Mouse (Mus musculus) stomach, embryonic 16.5 days (tissue): ENCODE results near the gene Jund. TPM values are rescaled to one million over a fixed set of nuclear protein-coding genes. Genes with fewer than 3 reads are reported as not detected.

Experiments
- ATAC-seq: fragments of 200-750 bp; cut with Nextera tagmentation; 2 replicates; pipeline ENCODE4 v1.8.0; 2017; ENCODE audit warnings: moderate number of reproducible peaks, moderate TSS enrichment; ENCODE audit not compliant: insufficient read depth, low FRiP score
- H3K27ac ChIP-seq: fragments of 300-500 bp; sonication (generic); 2 replicates; pipeline ENCODE4 v1.5.1; 2014; ENCODE audit warnings: low read length
- H3K27me3 ChIP-seq: fragments of 300-500 bp; sonication (generic); 2 replicates; pipeline ENCODE4 v1.6.1; 2014; ENCODE audit warnings: low read length, control low read depth, mixed read lengths; ENCODE audit not compliant: control insufficient read depth, insufficient read depth
- H3K36me3 ChIP-seq: fragments of 300-500 bp; sonication (generic); 2 replicates; pipeline ENCODE4 v1.6.1; 2014; ENCODE audit warnings: low read length; ENCODE audit not compliant: control insufficient read depth, insufficient read depth
- H3K4me1 ChIP-seq: fragments of 300-500 bp; sonication (generic); 2 replicates; pipeline ENCODE4 v1.6.1; 2014; ENCODE audit warnings: low read length, control low read depth, mixed read lengths; ENCODE audit not compliant: control insufficient read depth, insufficient read depth
- H3K4me2 ChIP-seq: fragments of 300-500 bp; sonication (generic); 2 replicates; pipeline ENCODE4 v1.6.1; 2014; ENCODE audit warnings: low read depth, low read length, mixed read lengths
- H3K4me3 ChIP-seq: fragments of 300-500 bp; sonication (generic); replicated peaks from 2 replicates; pipeline ENCODE4 v1.5.1; 2014; ENCODE audit warnings: mild to moderate bottlenecking, low read length
- H3K9ac ChIP-seq: fragments of 300-500 bp; sonication (generic); 2 replicates; pipeline ENCODE4 v1.6.1; 2014; ENCODE audit warnings: low read length
- H3K9me3 ChIP-seq: fragments of 300-500 bp; sonication (generic); replicated peaks from 2 replicates; pipeline ENCODE4 v1.6.1; 2016; ENCODE audit warnings: low read length, control low read depth; ENCODE audit not compliant: control insufficient read depth
- WGBS: fragments of 180-500 bp; shearing (Covaris S2); extraction: QIAGEN DNeasy Blood & Tissue Kit; methylation state at CpG from one replicate; pipeline ENCODE4 v1.1.7; 2014; 5-methylcytosine and 5-hydroxymethylcytosine counted together
- polyA plus RNA-seq: library from polyadenylated mRNA; unstranded; fragments of >200 nt; fragmentation: Nextera tagmentation; extraction: Ambion mirVana; gene quantifications from 2 replicates; pipeline ENCODE4 v1.2.1, GENCODE M21; 2015

Jund gene
- polyA plus RNA-seq, 1 experiment from 2014 or later, result 30.0 TPM

DNA sequence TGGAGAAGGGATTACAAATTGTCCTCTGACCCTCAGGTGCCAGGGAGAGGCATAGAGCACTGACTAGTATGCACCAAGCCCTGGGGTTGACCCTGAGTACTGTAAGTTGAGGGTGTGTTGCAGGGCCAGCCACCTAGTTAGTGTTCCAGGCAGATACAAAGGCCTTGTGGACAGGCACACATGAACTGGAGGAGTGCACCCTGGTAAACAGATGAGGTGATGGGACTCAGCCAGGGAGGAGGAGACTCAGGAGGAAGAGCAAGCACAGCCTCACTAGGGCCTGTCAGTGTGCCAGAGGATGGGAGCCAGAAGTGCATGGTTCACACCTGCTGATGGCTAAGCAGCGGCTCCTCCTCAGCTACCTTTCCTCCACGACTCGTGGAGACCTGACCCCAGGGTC lies 18.7 kb upstream of the Jund start:
- 54% methylated on average over 3 of the region's 3 CpGs for WGBS
- peak; percentile 24; the same call in 1 of the 2 replicates for ATAC-seq
- no peak overlapping the region for H3K4me2 ChIP-seq
- H3K9ac ChIP-seq, result peak overlapping the region; percentile 38; the same call in 1 of the 2 replicates
- no peaks in the 10 kb centered on the region for H3K9me3 ChIP-seq
- no peaks in the 10 kb centered on the region for H3K27me3 ChIP-seq
- H3K27ac ChIP-seq, result peak overlapping the region; percentile 83
- H3K4me3 ChIP-seq, result no peak overlapping the region
- peaks cover 12% of the 10 kb centered on the region; the same call in 1 of the 2 replicates for H3K36me3 ChIP-seq
- H3K4me1 ChIP-seq, result peaks cover 30% of the 10 kb centered on the region

DNA sequence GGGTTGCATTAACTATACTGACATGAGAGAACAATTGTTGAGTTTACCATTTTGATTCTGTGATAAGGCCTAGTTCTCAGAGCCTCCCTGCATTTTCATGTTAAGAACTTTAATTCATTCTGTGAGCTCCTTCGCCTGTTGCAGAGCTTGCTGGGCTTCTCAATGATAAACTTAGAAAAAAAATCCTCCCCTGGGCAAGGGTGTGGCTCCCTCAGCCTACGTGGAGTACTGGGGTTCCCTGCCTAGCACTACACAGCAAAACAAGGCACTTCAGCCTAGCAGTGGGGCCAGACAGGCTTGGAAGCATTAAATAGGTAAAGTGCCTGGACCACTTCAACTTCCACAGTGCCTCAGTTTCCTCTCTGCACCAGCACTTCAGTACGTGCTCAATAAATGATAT lies 17.3 kb upstream of the Jund start:
- Histone ChIP-seq H3K4me3 (no peak overlapping the region), H3K4me2 (no peak overlapping the region), H3K27me3 (no peaks in the 10 kb centered on the region), H3K9me3 (no peaks in the 10 kb centered on the region), H3K9ac (peak overlapping the region; percentile 73; the same call in 1 of the 2 replicates), H3K27ac (peak overlapping the region; percentile 74), H3K36me3 (peaks cover 12% of the 10 kb centered on the region; the same call in 1 of the 2 replicates), H3K4me1 (peaks cover 30% of the 10 kb centered on the region)
- 58% methylated on average over 3 of the region's 3 CpGs for WGBS
- 0 out of 2 replicates have a peak, but pooled peaks have one; percentile 26 for ATAC-seq

DNA sequence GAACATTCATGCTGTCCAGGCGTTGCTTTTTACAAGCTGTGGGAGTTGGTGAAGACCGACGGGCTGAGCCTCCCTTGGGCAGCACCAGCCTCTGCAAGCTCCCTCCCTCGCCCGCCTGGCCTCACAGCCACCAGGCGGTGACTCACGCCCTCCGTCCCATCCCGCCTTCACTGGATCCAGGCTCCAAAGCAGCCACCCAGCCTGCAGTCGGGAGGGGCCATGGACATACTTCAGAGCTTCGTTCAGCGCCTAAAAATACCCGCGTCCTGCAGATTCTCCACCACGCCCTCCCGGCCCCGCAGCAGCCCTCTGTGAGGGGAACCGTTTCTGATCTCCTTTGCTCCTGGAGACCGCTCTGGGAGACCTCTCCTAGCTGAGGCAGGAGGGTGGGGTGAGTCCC lies 16.6 kb upstream of the Jund start:
- H3K27me3 ChIP-seq, result no peaks in the 10 kb centered on the region
- H3K4me3 ChIP-seq, result peak overlapping the region; percentile 14
- peak overlapping the region; percentile 74 for H3K27ac ChIP-seq
- peak overlapping the region; percentile 73 for H3K9ac ChIP-seq
- peaks cover 12% of the 10 kb centered on the region; the same call in 1 of the 2 replicates for H3K36me3 ChIP-seq
- ATAC-seq, result peak; percentile 83
- H3K4me2 ChIP-seq, result peak overlapping the region; percentile 45
- peaks cover 30% of the 10 kb centered on the region for H3K4me1 ChIP-seq
- 3% methylated on average over 19 of the region's 19 CpGs for WGBS
- no peaks in the 10 kb centered on the region for H3K9me3 ChIP-seq

DNA sequence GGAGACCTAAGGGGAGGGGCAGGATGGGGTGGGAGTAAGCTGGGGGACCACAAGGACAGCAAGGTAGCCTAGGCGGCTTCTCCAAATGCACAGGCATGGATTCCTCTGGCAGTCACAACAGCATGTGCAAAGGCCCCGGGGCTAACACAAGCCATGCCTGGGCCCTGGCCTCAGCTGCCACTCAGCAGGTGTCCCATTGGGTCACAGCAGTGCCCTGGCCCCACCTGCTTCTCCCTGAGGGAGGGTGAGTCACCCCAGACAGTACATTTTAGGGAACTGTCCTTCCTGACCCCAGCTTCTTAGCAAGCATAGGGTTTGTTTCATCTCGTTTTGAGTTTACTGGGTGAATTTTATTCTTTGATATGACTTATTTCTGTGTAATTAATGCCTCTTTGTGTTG lies 16.1 kb upstream of the Jund start:
- H3K27ac ChIP-seq, result peak overlapping the region; percentile 74
- no peaks in the 10 kb centered on the region for H3K9me3 ChIP-seq
- no peak overlapping the region for H3K4me3 ChIP-seq
- WGBS, result 68% methylated on average over 3 of the region's 3 CpGs
- no peak for ATAC-seq
- peak overlapping the region; percentile 45; the same call in 1 of the 2 replicates for H3K4me2 ChIP-seq
- H3K27me3 ChIP-seq, result no peaks in the 10 kb centered on the region
- H3K9ac ChIP-seq, result peak overlapping the region; percentile 73
- H3K36me3 ChIP-seq, result peaks cover 10% of the 10 kb centered on the region; the same call in 1 of the 2 replicates
- H3K4me1 ChIP-seq, result peaks cover 33% of the 10 kb centered on the region

DNA sequence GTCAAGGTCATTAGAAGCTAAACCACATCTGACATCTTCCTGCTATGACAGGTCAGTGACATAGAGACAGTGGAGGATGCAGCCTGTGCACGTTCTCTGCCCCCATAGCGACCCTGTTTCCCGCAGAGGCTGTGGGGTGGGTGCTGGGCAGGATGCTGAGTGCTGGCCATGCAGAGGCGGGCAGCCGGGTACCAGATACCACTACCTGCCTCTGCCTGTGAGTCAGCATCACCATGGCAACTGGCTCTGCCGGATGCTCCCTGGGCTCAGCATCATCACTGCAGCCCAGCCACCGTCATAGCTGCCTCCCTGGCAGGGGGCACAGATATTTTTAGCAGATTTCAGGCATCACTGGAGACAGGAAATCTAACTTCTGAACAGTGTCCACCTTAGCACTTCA lies 14.5 kb upstream of the Jund start:
- no peak for ATAC-seq
- Histone ChIP-seq H3K27me3 (no peaks in the 10 kb centered on the region), H3K4me1 (peaks cover 31% of the 10 kb centered on the region), H3K4me3 (no peak overlapping the region), H3K36me3 (peaks cover 3% of the 10 kb centered on the region; the same call in 1 of the 2 replicates), H3K9me3 (no peaks in the 10 kb centered on the region), H3K9ac (no peak overlapping the region), H3K27ac (no peak overlapping the region), H3K4me2 (no peak overlapping the region)
- WGBS, result 57% methylated on average over 7 of the region's 7 CpGs

DNA sequence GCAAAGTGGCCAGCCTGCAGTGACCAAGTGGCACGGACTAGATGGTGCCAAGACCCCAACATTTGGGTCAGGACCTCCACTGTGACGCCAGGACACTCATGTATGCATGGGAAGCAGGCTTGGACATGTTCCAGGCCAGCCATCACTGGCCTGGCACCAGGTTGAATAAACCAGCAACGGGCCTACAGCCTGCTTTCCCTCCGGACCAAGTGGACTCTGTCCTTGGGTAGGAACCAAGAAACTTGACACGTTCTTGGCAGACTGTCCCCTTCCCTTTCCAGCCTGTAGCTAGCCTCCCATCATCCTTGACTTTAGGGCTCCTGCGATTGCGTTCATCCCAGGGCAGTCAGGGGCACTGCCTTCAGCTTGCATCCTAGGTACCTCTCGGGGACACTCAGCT lies 11.2 kb upstream of the Jund start:
- no peak for ATAC-seq
- Histone ChIP-seq H3K9ac (peak overlapping the region; percentile 32; the same call in 1 of the 2 replicates), H3K4me2 (no peak overlapping the region), H3K9me3 (no peaks in the 10 kb centered on the region), H3K27me3 (no peaks in the 10 kb centered on the region), H3K4me1 (peaks cover 28% of the 10 kb centered on the region), H3K4me3 (no peak overlapping the region), H3K36me3 (no peaks in the 10 kb centered on the region), H3K27ac (no peak overlapping the region)
- WGBS, result 58% methylated on average over 8 of the region's 8 CpGs

DNA sequence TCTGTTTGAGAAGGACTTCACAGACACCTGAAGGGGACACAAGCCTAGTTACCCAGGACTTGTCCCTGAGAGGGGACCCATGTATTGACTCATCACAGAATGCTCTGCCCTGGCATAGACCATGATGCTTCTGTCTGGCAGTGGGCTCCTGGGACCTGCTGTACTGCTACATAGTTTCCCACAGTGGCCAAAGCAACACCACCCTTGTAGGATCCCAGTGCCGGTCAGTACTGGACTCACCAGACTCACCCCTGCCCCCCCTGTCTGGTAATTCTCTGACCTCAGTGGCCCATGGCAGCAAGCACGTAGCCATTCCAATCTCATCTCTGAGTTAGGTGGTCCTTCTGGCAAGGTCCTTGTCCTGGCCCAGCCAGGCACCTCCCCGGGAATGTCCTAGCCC lies 10.6 kb upstream of the Jund start:
- 94% methylated on average over 3 of the region's 3 CpGs for WGBS
- no peak overlapping the region for H3K4me3 ChIP-seq
- H3K36me3 ChIP-seq, result no peaks in the 10 kb centered on the region
- H3K4me2 ChIP-seq, result no peak overlapping the region
- peak overlapping the region; percentile 32; the same call in 1 of the 2 replicates for H3K9ac ChIP-seq
- no peaks in the 10 kb centered on the region for H3K27me3 ChIP-seq
- no peak for ATAC-seq
- no peaks in the 10 kb centered on the region for H3K9me3 ChIP-seq
- H3K27ac ChIP-seq, result no peak overlapping the region; the same call in 1 of the 2 replicates
- H3K4me1 ChIP-seq, result peaks cover 25% of the 10 kb centered on the region

DNA sequence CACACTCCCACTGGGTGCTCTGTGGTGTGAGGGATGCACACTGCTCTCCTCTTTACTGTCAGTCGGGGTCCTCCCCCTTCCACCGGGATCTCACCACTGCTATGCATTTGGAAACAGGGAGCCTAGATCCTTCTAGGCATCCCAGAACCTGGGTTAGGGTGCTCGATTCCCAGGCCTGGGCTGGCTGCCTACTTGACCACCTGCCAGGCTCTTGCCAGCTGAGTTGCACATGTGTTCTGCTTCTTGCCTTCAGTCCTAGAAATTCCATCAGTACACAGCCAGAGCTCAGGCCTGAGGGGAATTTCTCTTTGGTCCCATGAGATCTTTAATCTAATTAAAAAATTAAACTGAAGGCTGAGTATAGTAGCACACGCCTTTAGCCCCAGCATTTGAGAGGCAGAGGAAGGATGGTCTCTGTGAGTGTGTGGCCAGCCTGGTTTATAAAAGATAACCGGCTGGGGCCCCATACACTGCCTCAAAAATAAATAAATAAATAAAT lies 8.8 kb upstream of the Jund start:
- Histone ChIP-seq H3K27ac (no peak overlapping the region), H3K4me2 (no peak overlapping the region), H3K4me3 (no peak overlapping the region), H3K9me3 (no peaks in the 10 kb centered on the region), H3K27me3 (no peaks in the 10 kb centered on the region), H3K9ac (no peak overlapping the region), H3K4me1 (peaks cover 25% of the 10 kb centered on the region), H3K36me3 (no peaks in the 10 kb centered on the region)
- ATAC-seq, result no peak
- WGBS, result 68% methylated on average over 5 of the region's 5 CpGs

DNA sequence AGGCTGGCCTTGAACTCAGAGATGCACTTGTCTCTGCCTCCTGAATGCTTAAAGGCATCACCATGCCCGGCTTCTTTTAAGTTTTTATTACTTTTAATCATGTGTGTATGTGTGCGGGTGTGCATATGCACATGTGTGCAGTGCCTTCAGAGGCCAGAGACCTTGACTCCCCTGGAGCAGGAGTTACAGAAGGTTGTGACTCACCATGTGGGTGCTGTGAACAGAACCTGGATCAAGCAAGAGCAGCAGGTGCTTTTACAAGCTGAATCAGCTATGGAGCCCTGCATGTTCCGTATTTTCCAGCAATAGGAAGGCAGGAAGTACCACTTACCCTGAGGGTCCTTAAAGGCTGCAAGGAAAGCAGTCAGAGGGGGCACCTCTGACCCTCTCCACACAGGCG lies 7.5 kb upstream of the Jund start:
- 62% methylated on average over 4 of the region's 4 CpGs for WGBS
- peak overlapping the region; percentile 65 for H3K9ac ChIP-seq

More for the DNA sequence above, 7.5 kb upstream of the Jund start:
- peak overlapping the region; percentile 66 for H3K4me2 ChIP-seq
- H3K27ac ChIP-seq, result 0 out of 2 replicates have a peak overlapping the region, but pooled peaks have one; percentile 44
- peak overlapping the region; percentile 38 for H3K4me3 ChIP-seq
- H3K36me3 ChIP-seq, result no peaks in the 10 kb centered on the region
- no peaks in the 10 kb centered on the region for H3K9me3 ChIP-seq
- H3K4me1 ChIP-seq, result peaks cover 36% of the 10 kb centered on the region
- ATAC-seq, result no peak
- no peaks in the 10 kb centered on the region for H3K27me3 ChIP-seq
